10 mouse cellular contexts compared by ENCODE assay signal in the genomic region with DNA sequence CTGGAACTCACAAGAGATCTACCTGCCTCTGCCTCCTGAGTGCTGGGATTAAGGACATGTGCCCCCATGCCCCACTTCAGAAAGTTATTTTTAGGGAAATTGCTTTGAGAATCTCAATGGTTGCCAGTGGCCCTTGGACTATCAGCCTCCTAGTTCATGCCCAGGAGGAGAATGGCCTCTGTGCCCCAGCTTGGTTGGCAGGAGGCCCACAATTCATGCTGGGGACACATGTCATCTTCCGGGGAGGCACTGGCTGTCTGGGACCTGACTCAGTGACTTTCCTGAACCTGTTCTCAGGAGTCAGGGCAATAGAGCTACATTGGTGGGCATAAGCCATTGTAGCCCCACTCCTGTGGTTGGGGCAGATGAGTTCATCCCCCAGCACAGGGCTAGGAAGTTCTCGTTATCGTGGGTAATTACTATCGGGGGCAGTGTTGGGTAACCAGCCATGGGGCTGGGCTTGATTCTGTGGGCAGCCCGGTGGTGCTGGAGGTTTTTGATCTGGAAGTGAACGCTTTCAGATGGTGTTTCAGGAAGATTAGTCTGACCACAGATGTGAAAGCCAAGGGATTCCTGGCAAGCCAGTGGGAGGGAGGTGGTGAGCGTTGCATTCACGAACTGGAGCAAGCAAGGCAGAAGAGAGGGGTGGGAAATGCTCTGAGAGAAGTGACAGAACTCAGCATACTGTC. TPM values are rescaled to one million over a fixed set of nuclear protein-coding genes. Genes with fewer than 3 reads are reported as not detected.
A peak's percentile ranks its signal among the peaks of the same experiment; 100 is the strongest.
DNase-seq lines count a peak whose midpoint lies in the region; ATAC-seq and TF ChIP-seq lines count a peak whose summit lies in the region.
"Had no signal": no experiment of that assay in that cellular context is flagged by ENCODE, and none has a peak within 500 bp of the region (broad histone marks: within the 10 kb centered on the region; RNA-seq: fewer than 3 reads in every experiment).

No protein-coding gene starts in this region.

- no peak overlapping the region; the same call in 1 of the 2 replicates for H3K27ac ChIP-seq in intestine, postnatal 0 days (ENCODE audit: low read depth, low read length)
- H3K27ac ChIP-seq in intestine, embryonic 16.5 days (ENCODE audit: low read length): no peak overlapping the region
- H3K27ac ChIP-seq in MEL (ENCODE audit: control insufficient read depth, low read depth, low read length): 0 out of 2 replicates have a peak overlapping the region, but pooled peaks have one; percentile 24
- H3K27ac ChIP-seq: hindbrain, embryonic 15.5 days; limb, embryonic 12.5 days had no signal

- TF ChIP-seq CTCF in intestine, postnatal 0 days (IDR thresholded peaks at IDR 0.05; ENCODE audit: low read depth): no peak
- no peak for TF ChIP-seq CTCF in MEL (IDR thresholded peaks at IDR 0.05 in 2 of 3, conservative IDR thresholded peaks at IDR 0.05 in 1 of 3; ENCODE audit: control insufficient read depth in 1 of 3, insufficient read depth in 1 of 3, low read depth in 2 of 3, low read length in 3 of 3, poor library complexity in 1 of 3, severe bottlenecking in 1 of 3)

- TF ChIP-seq EP300 in MEL (IDR thresholded peaks at IDR 0.05; ENCODE audit: low read depth in 1 of 2, low read length in 2 of 2): peak in 1 of 2 experiments; percentile 61; a peak in 2 of 4 replicates

- 61% methylated on average over 8 of the region's 8 CpGs for WGBS in intestine, postnatal 0 days
- WGBS in intestine, embryonic 16.5 days: 72% methylated on average over 8 of the region's 8 CpGs

- no peak for TF ChIP-seq POLR2A in MEL (IDR thresholded peaks at IDR 0.05; ENCODE audit: control insufficient read depth in 1 of 2, insufficient read depth in 1 of 2, low read depth in 1 of 2, low read length in 2 of 2, poor library complexity in 1 of 2)

- H3K4me2 ChIP-seq in intestine, postnatal 0 days (replicated peaks; ENCODE audit: low read depth): no peak overlapping the region
- H3K4me2 ChIP-seq in intestine, embryonic 16.5 days (ENCODE audit: low read depth, low read length): no peak overlapping the region
- H3K4me2 ChIP-seq: hindbrain, embryonic 15.5 days; limb, embryonic 12.5 days had no signal

- H3K9ac ChIP-seq in intestine, postnatal 0 days (ENCODE audit: low read depth, low read length): no peak overlapping the region
- H3K9ac ChIP-seq in intestine, embryonic 16.5 days (ENCODE audit: low read depth, low read length): no peak overlapping the region
- H3K9ac ChIP-seq in MEL (ENCODE audit: control insufficient read depth, low read depth, low read length, poor library complexity, severe bottlenecking): 0 out of 2 replicates have a peak overlapping the region, but pooled peaks have one; percentile 20
- H3K9ac ChIP-seq: hindbrain, embryonic 15.5 days; limb, embryonic 12.5 days had no signal

- peak; percentile 47 for DNase-seq in MEL (ENCODE audit: low read depth, low spot score)
- peak; percentile 33 for DNase-seq in fibroblast of lung, adult 2 months (ENCODE audit: low read depth)
- no peak for DNase-seq in right cerebral cortex, postnatal 4 days
- DNase-seq: cerebellum, postnatal 36 days had no signal

- ATAC-seq in intestine, postnatal 0 days: peak; percentile 56
- no peak for ATAC-seq in intestine, embryonic 16.5 days
- ATAC-seq in megakaryocyte, adult 5-6 weeks (ENCODE audit: poor library complexity, severe bottlenecking): peak; percentile 46
- ATAC-seq in cerebellum, adult (ENCODE audit: insufficient number of reproducible peaks, low FRiP score, low TSS enrichment): no peak

- no peaks in the 10 kb centered on the region for H3K79me2 ChIP-seq in MEL (ENCODE audit: control insufficient read depth, insufficient read depth, low read length, poor library complexity)

- no peaks in the 10 kb centered on the region for H3K9me3 ChIP-seq in intestine, postnatal 0 days (ENCODE audit: control insufficient read depth)
- H3K9me3 ChIP-seq in intestine, embryonic 16.5 days (ENCODE audit: control insufficient read depth, low read length): no peaks in the 10 kb centered on the region
- H3K9me3 ChIP-seq in MEL (replicated peaks; ENCODE audit: insufficient read depth, low read length): no peaks in the 10 kb centered on the region
- H3K9me3 ChIP-seq: hindbrain, embryonic 15.5 days; limb, embryonic 12.5 days had no signal

- H3K4me1 ChIP-seq in intestine, postnatal 0 days (replicated peaks; ENCODE audit: control insufficient read depth, insufficient read depth, low read length): no peaks in the 10 kb centered on the region; the same call in 1 of the 2 replicates
- 0 out of 2 replicates have a peak, but pooled peaks cover 4% of the 10 kb centered on the region for H3K4me1 ChIP-seq in intestine, embryonic 16.5 days (ENCODE audit: control insufficient read depth, insufficient read depth, low read length)
- peaks cover 20 to 47% of the 10 kb centered on the region in 2 experiments for H3K4me1 ChIP-seq in MEL (ENCODE audit: control insufficient read depth in 1 of 2, insufficient read depth in 2 of 2, low read length in 2 of 2)
- H3K4me1 ChIP-seq: hindbrain, embryonic 15.5 days had no signal

- no peak for TF ChIP-seq RAD21 in MEL (IDR thresholded peaks at IDR 0.05; ENCODE audit: low read depth, low read length)

- H3K27me3 ChIP-seq in intestine, postnatal 0 days (replicated peaks; ENCODE audit: control insufficient read depth, insufficient read depth, low read length): no peaks in the 10 kb centered on the region
- no peaks in the 10 kb centered on the region for H3K27me3 ChIP-seq in intestine, embryonic 16.5 days (replicated peaks; ENCODE audit: control insufficient read depth, insufficient read depth, low read length)
- H3K27me3 ChIP-seq in MEL (ENCODE audit: control insufficient read depth in 1 of 2, insufficient read depth in 2 of 2, low read length in 2 of 2): no peaks in the 10 kb centered on the region
- H3K27me3 ChIP-seq: hindbrain, embryonic 15.5 days; limb, embryonic 12.5 days had no signal

- H3K4me3 ChIP-seq in intestine, postnatal 0 days (ENCODE audit: low read depth, low read length): no peak overlapping the region
- no peak overlapping the region for H3K4me3 ChIP-seq in intestine, embryonic 16.5 days (ENCODE audit: low read length)
- peak overlapping the region in 1 of 2 experiments; percentile 14; a peak in 1 of 4 replicates for H3K4me3 ChIP-seq in MEL (ENCODE audit: control insufficient read depth in 1 of 2, insufficient read depth in 1 of 2, low read depth in 2 of 2, low read length in 2 of 2)
- H3K4me3 ChIP-seq: hindbrain, embryonic 15.5 days; limb, embryonic 12.5 days had no signal

- no peaks in the 10 kb centered on the region for H3K36me3 ChIP-seq in intestine, postnatal 0 days (ENCODE audit: control insufficient read depth, insufficient read depth)
- H3K36me3 ChIP-seq in intestine, embryonic 16.5 days (ENCODE audit: control insufficient read depth, insufficient read depth, low read length): no peaks in the 10 kb centered on the region
- peaks cover 0 to 40% of the 10 kb centered on the region in 2 experiments; a peak in 2 of 4 replicates for H3K36me3 ChIP-seq in MEL (ENCODE audit: control insufficient read depth in 1 of 2, insufficient read depth in 2 of 2, low read length in 2 of 2)
- H3K36me3 ChIP-seq: hindbrain, embryonic 15.5 days; limb, embryonic 12.5 days had no signal

TF ChIP-seq in MEL, 35 proteins besides CTCF, POLR2A, EP300 and RAD21 (continues in another document):
- TF ChIP-seq ZC3H11A (IDR thresholded peaks at IDR 0.05; ENCODE audit: low read depth, low read length) (no peak), KAT2A (conservative IDR thresholded peaks at IDR 0.05; ENCODE audit: low read depth, low read length) (no peak), MEF2A (IDR thresholded peaks at IDR 0.05; ENCODE audit: extremely low read depth, insufficient replicate concordance, low read depth, low read length, poor library complexity, severe bottlenecking) (no peak), NRF1 (IDR thresholded peaks at IDR 0.05; ENCODE audit: insufficient read depth, low read depth, low read length, poor library complexity, severe bottlenecking) (no peak), MAX (IDR thresholded peaks at IDR 0.05; ENCODE audit: low read length) (no peak), BHLHE40 (IDR thresholded peaks at IDR 0.05; ENCODE audit: borderline replicate concordance, low read depth, low read length) (0 out of 2 replicates have a peak, but pooled peaks have one; percentile 3), SIN3A (IDR thresholded peaks at IDR 0.05; ENCODE audit: low read length) (no peak), MYC (IDR thresholded peaks at IDR 0.05; ENCODE audit: low read depth, low read length) (no peak), GATA1 (IDR thresholded peaks at IDR 0.05; ENCODE audit: low read depth, low read length) (no peak), ETS1 (IDR thresholded peaks at IDR 0.05; ENCODE audit: low read depth, low read length) (peak; percentile 20; the same call in 1 of the 2 replicates), CHD2 (IDR thresholded peaks at IDR 0.05; ENCODE audit: low read length) (no peak), MAFK (IDR thresholded peaks at IDR 0.05; ENCODE audit: borderline replicate concordance, low read depth, low read length) (no peak), POLR2AphosphoS2 (IDR thresholded peaks at IDR 0.05; ENCODE audit: low read length) (no peak), USF1 (IDR thresholded peaks at IDR 0.05; ENCODE audit: low read depth, low read length) (no peak), HCFC1 (IDR thresholded peaks at IDR 0.05; ENCODE audit: low read depth, low read length) (no peak), TAL1 (IDR thresholded peaks at IDR 0.05; ENCODE audit: low read length) (no peak; the same call in 1 of the 2 replicates), NELFE (IDR thresholded peaks at IDR 0.05; ENCODE audit: low read depth, low read length) (no peak), JUND (IDR thresholded peaks at IDR 0.05; ENCODE audit: low read depth, low read length) (no peak)

RNA-seq across cellular contexts. Expression of a gene that starts 25.5 kb away (rescaled TPM):
- 11.6 and 12.8 TPM in 2 replicates for polyA plus RNA-seq in intestine, postnatal 0 days (2015; fragmentation: Nextera tagmentation; extraction: Ambion mirVana)
- polyA plus RNA-seq in intestine, embryonic 16.5 days (2015; fragmentation: Nextera tagmentation; extraction: Ambion mirVana): 1.8 TPM in 2 replicates
- 10.2 and 10.7 TPM in 2 replicates for total RNA-seq in MEL (2012; rRNA removed)
- polyA plus RNA-seq in MEL (2012; ENCODE audit: insufficient read depth in 1 of 2, insufficient read length in 2 of 2, low read depth in 1 of 2, low replicate concordance in 2 of 2, missing spikeins in 1 of 2): 10 to 100 TPM in 1 of 2 experiments, not detected in 1; 10.4 TPM
- 10.1 TPM in 2 replicates for total RNA-seq in megakaryocyte, adult 5-6 weeks (2015)
- 11.2 and 12.1 TPM in 2 replicates for total RNA-seq in megakaryocyte, adult 5-6 weeks (2017)

RNA-seq across cellular contexts. Expression of a gene that starts 59.8 kb away (rescaled TPM):
- polyA plus RNA-seq in intestine, postnatal 0 days (2015; fragmentation: Nextera tagmentation; extraction: Ambion mirVana): 10.7 and 11.9 TPM in 2 replicates
- 43.1 and 44.1 TPM in 2 replicates for polyA plus RNA-seq in intestine, embryonic 16.5 days (2015; fragmentation: Nextera tagmentation; extraction: Ambion mirVana)
- 34.9 and 35.8 TPM in 2 replicates for total RNA-seq in MEL (2012; rRNA removed)
- polyA plus RNA-seq in MEL (2012; ENCODE audit: insufficient read depth in 1 of 2, insufficient read length in 2 of 2, low read depth in 1 of 2, low replicate concordance in 2 of 2, missing spikeins in 1 of 2): 10 to 100 TPM in 1 of 2 experiments, not detected in 1; 56.5 TPM
- 19.9 and 25.9 TPM in 2 replicates for total RNA-seq in megakaryocyte, adult 5-6 weeks (2015)
- total RNA-seq in megakaryocyte, adult 5-6 weeks (2017): 33.7 and 45.2 TPM in 2 replicates

Comparison
In these comparisons a context has a peak if more than half of its experiments do, and no peak if none do; other contexts are left out.
1. ATAC-seq: peak in intestine, postnatal 0 days (single experiment) and megakaryocyte, adult 5-6 weeks (single experiment); none in intestine, embryonic 16.5 days (single experiment) and cerebellum, adult (single experiment).